Mouse (Mus musculus): ENCODE data around the gene Aplp2. TPM values are rescaled to one million over a fixed set of nuclear protein-coding genes. Genes with fewer than 3 reads are reported as not detected.
A peak's percentile ranks its signal among the peaks of the same experiment; 100 is the strongest.

Gene Aplp2
- polyA plus RNA-seq, 1 experiment from 2014 or later, result 451 TPM

DNA sequence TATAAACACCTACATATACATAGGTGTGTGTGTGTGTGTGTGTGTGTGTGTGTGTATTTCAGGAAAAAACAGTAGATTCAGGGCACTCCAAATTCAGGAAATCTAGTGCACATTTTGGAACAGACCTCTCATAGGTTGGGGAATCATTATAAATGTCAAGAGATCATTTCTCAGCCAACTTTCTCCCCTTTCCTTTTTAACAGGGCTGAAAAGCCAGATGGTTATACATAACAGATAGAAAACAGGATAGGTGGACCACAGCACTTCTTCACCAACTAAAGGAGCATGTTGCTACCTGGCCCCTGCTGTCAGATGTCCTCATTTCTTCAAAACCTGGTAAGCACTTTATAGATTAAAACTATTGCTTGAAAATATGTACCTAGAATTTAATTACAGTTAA, 14.9 kb downstream of the Aplp2 start:
- H3K4me3 ChIP-seq (ENCODE audit: low read depth, low read length), result no peak overlapping the region
- no peak for ATAC-seq (ENCODE audit: low read depth)
- no peak overlapping the region for H3K4me2 ChIP-seq (ENCODE audit: low read depth, low read length)
- H3K27ac ChIP-seq (ENCODE audit: low read depth, low read length), result no peak overlapping the region
- no peaks in the 10 kb centered on the region for H3K4me1 ChIP-seq (ENCODE audit: control insufficient read depth, insufficient read depth, low read length)
- no peaks in the 10 kb centered on the region for H3K27me3 ChIP-seq (ENCODE audit: control insufficient read depth, insufficient read depth, low read length)
- H3K36me3 ChIP-seq (ENCODE audit: control insufficient read depth, insufficient read depth, low read length), result no peaks in the 10 kb centered on the region
- no peak overlapping the region for H3K9ac ChIP-seq (replicated peaks; ENCODE audit: low read depth, low read length)
- no peaks in the 10 kb centered on the region for H3K9me3 ChIP-seq (ENCODE audit: control insufficient read depth, low read length)

DNA sequence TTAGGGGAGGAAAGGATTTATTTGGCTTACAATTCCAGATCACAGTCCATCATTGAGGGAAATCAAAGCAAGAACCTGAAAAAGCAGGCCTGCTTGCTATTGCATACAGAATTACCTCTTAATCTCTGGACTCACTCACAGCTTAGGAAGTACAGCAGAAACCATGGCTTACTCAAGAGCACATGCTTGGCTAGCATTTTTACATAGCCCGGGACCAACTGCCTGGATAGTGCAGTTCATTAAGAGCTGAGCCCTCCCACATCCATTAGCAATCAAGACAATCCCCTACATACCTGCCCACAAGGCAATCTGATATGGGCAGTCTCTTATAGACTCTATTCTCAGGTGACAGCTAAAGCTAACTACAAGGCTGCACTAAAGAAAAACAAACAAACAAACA, 16.0 kb downstream of the Aplp2 start:
- H3K4me3 ChIP-seq (ENCODE audit: low read depth, low read length), result no peak overlapping the region
- WGBS, result 89% methylated on average over 1 of the region's 1 CpGs
- no peak overlapping the region for H3K4me2 ChIP-seq (ENCODE audit: low read depth, low read length)
- no peaks in the 10 kb centered on the region for H3K36me3 ChIP-seq (ENCODE audit: control insufficient read depth, insufficient read depth, low read length)
- H3K27me3 ChIP-seq (ENCODE audit: control insufficient read depth, insufficient read depth, low read length), result no peaks in the 10 kb centered on the region
- no peak overlapping the region for H3K9ac ChIP-seq (replicated peaks; ENCODE audit: low read depth, low read length)
- ATAC-seq (ENCODE audit: low read depth), result no peak
- H3K27ac ChIP-seq (ENCODE audit: low read depth, low read length), result no peak overlapping the region
- H3K9me3 ChIP-seq (ENCODE audit: control insufficient read depth, low read length), result no peaks in the 10 kb centered on the region
- H3K4me1 ChIP-seq (ENCODE audit: control insufficient read depth, insufficient read depth, low read length), result 0 out of 2 replicates have a peak, but pooled peaks cover 4% of the 10 kb centered on the region

DNA sequence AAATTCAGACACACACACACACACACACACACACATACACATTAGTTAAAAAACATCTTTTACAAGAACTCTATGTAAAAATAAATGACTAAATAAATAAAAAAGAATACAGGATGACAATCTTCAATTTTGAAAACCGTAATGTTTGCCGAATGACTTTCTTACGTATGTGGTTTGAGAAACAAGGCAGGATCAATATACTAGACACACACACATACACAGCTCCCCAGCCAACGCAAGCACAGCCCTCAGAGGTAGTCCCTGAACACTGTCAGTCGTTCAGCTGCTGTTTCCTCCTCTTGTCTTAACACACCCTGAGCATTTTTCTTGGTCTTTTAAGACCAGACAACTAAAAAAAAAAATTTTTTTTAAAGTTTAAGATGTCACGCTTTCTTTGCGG, 19.2 kb downstream of the Aplp2 start:
- Histone ChIP-seq H3K4me1 (ENCODE audit: control insufficient read depth, insufficient read depth, low read length) (0 out of 2 replicates have a peak, but pooled peaks cover 4% of the 10 kb centered on the region), H3K9ac (replicated peaks; ENCODE audit: low read depth, low read length) (no peak overlapping the region), H3K4me2 (ENCODE audit: low read depth, low read length) (no peak overlapping the region), H3K4me3 (ENCODE audit: low read depth, low read length) (no peak overlapping the region), H3K27ac (ENCODE audit: low read depth, low read length) (no peak overlapping the region), H3K36me3 (ENCODE audit: control insufficient read depth, insufficient read depth, low read length) (no peaks in the 10 kb centered on the region), H3K27me3 (ENCODE audit: control insufficient read depth, insufficient read depth, low read length) (no peaks in the 10 kb centered on the region), H3K9me3 (ENCODE audit: control insufficient read depth, low read length) (no peaks in the 10 kb centered on the region)
- no peak for ATAC-seq (ENCODE audit: low read depth)
- WGBS, result 93% methylated on average over 7 of the region's 7 CpGs

- 0 out of 2 replicates have a peak, but pooled peaks cover 4% of the 10 kb centered on the region for H3K4me1 ChIP-seq (ENCODE audit: control insufficient read depth, insufficient read depth, low read length)
- 70% methylated on average over 7 of the region's 7 CpGs for WGBS
- H3K9me3 ChIP-seq (ENCODE audit: control insufficient read depth, low read length), result no peaks in the 10 kb centered on the region
- no peaks in the 10 kb centered on the region for H3K36me3 ChIP-seq (ENCODE audit: control insufficient read depth, insufficient read depth, low read length)
- no peak overlapping the region for H3K4me2 ChIP-seq (ENCODE audit: low read depth, low read length)
- no peak overlapping the region for H3K4me3 ChIP-seq (ENCODE audit: low read depth, low read length)
- H3K27ac ChIP-seq (ENCODE audit: low read depth, low read length), result no peak overlapping the region
- no peak overlapping the region for H3K9ac ChIP-seq (replicated peaks; ENCODE audit: low read depth, low read length)
- H3K27me3 ChIP-seq (ENCODE audit: control insufficient read depth, insufficient read depth, low read length), result no peaks in the 10 kb centered on the region
- no peak for ATAC-seq (ENCODE audit: low read depth)
These were observed 20.1 kb downstream of the Aplp2 start for GRCm38 (mm10) chr9:31191543-31191942.

GRCm38 (mm10) chr9:31189194-31189593, 22.4 kb downstream of the Aplp2 start:
- Histone ChIP-seq H3K9me3 (ENCODE audit: control insufficient read depth, low read length) (no peaks in the 10 kb centered on the region), H3K27ac (ENCODE audit: low read depth, low read length) (no peak overlapping the region), H3K27me3 (ENCODE audit: control insufficient read depth, insufficient read depth, low read length) (no peaks in the 10 kb centered on the region), H3K4me1 (ENCODE audit: control insufficient read depth, insufficient read depth, low read length) (0 out of 2 replicates have a peak, but pooled peaks cover 4% of the 10 kb centered on the region), H3K9ac (replicated peaks; ENCODE audit: low read depth, low read length) (no peak overlapping the region), H3K36me3 (ENCODE audit: control insufficient read depth, insufficient read depth, low read length) (no peaks in the 10 kb centered on the region), H3K4me2 (ENCODE audit: low read depth, low read length) (no peak overlapping the region), H3K4me3 (ENCODE audit: low read depth, low read length) (no peak overlapping the region)
- WGBS, result 80% methylated on average over 2 of the region's 2 CpGs
- no peak for ATAC-seq (ENCODE audit: low read depth)

DNA sequence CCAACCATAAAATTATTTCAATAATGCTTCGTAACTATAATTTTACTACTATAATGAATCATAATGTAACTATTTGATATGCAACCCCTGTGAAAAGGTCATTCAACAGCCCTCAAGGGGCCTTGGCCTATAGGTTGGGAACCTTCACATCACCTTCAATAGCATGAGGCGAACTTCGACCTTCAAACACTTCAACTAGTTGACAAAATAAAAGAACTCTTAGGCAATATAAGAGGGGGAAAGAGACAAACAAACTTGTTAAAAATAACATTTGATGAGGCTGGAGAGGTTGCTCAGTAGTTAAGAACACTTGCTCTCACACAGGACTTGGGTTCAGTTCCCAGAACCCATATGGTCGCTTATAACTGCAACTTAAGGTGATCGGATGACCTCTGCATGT, 27.2 kb downstream of the Aplp2 start:
- Histone ChIP-seq H3K27me3 (ENCODE audit: control insufficient read depth, insufficient read depth, low read length) (no peaks in the 10 kb centered on the region), H3K4me2 (ENCODE audit: low read depth, low read length) (no peak overlapping the region), H3K4me1 (ENCODE audit: control insufficient read depth, insufficient read depth, low read length) (peaks cover 7% of the 10 kb centered on the region; the same call in 1 of the 2 replicates), H3K9me3 (ENCODE audit: control insufficient read depth, low read length) (no peaks in the 10 kb centered on the region), H3K36me3 (ENCODE audit: control insufficient read depth, insufficient read depth, low read length) (no peaks in the 10 kb centered on the region), H3K4me3 (ENCODE audit: low read depth, low read length) (no peak overlapping the region), H3K27ac (ENCODE audit: low read depth, low read length) (no peak overlapping the region), H3K9ac (replicated peaks; ENCODE audit: low read depth, low read length) (no peak overlapping the region)
- WGBS, result 98% methylated on average over 5 of the region's 5 CpGs
- no peak for ATAC-seq (ENCODE audit: low read depth)

GRCm38 (mm10) chr9:31183061-31183460, 28.6 kb downstream of the Aplp2 start:
- 77% methylated on average over 4 of the region's 4 CpGs for WGBS
- H3K4me1 ChIP-seq (ENCODE audit: control insufficient read depth, insufficient read depth, low read length), result peaks cover 7% of the 10 kb centered on the region; the same call in 1 of the 2 replicates
- H3K27ac ChIP-seq (ENCODE audit: low read depth, low read length), result no peak overlapping the region
- ATAC-seq (ENCODE audit: low read depth), result no peak
- no peaks in the 10 kb centered on the region for H3K9me3 ChIP-seq (ENCODE audit: control insufficient read depth, low read length)
- H3K4me2 ChIP-seq (ENCODE audit: low read depth, low read length), result no peak overlapping the region
- no peak overlapping the region for H3K9ac ChIP-seq (replicated peaks; ENCODE audit: low read depth, low read length)
- H3K36me3 ChIP-seq (ENCODE audit: control insufficient read depth, insufficient read depth, low read length), result no peaks in the 10 kb centered on the region
- no peaks in the 10 kb centered on the region for H3K27me3 ChIP-seq (ENCODE audit: control insufficient read depth, insufficient read depth, low read length)
- H3K4me3 ChIP-seq (ENCODE audit: low read depth, low read length), result no peak overlapping the region

GRCm38 (mm10) chr9:31181291-31182085, 30.1 kb downstream of the Aplp2 start:
- Histone ChIP-seq H3K36me3 (ENCODE audit: control insufficient read depth, insufficient read depth, low read length) (no peaks in the 10 kb centered on the region), H3K4me3 (ENCODE audit: low read depth, low read length) (no peak overlapping the region), H3K4me1 (ENCODE audit: control insufficient read depth, insufficient read depth, low read length) (peaks cover 20% of the 10 kb centered on the region), H3K9me3 (ENCODE audit: control insufficient read depth, low read length) (no peaks in the 10 kb centered on the region), H3K4me2 (ENCODE audit: low read depth, low read length) (no peak overlapping the region), H3K9ac (replicated peaks; ENCODE audit: low read depth, low read length) (no peak overlapping the region), H3K27me3 (ENCODE audit: control insufficient read depth, insufficient read depth, low read length) (no peaks in the 10 kb centered on the region), H3K27ac (ENCODE audit: low read depth, low read length) (no peak overlapping the region)
- peak; percentile 41; the same call in 1 of the 2 replicates for ATAC-seq (ENCODE audit: low read depth)
- WGBS, result 54% methylated on average over 10 of the region's 10 CpGs

DNA sequence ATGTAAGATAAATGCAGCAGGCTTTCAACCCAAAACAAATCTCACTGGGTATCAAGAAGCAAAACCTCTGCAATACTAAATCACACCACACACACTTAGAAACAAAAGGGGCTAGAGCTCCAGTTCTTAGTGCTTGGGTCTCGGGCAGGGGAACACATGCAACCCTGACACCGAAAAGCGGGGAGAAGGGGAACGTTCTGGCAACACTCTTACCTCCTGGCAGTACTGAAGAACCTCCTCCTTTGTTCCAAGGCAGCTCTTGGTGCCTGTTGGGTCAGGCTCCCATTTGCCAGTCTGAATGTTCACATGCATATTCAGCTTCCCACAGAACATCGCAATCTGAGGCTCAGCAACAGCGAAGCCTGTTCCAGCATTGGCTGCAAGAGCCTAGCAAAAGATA, 33.9 kb downstream of the Aplp2 start:
- Histone ChIP-seq H3K4me1 (ENCODE audit: control insufficient read depth, insufficient read depth, low read length) (peaks cover 27% of the 10 kb centered on the region), H3K4me3 (ENCODE audit: low read depth, low read length) (no peak overlapping the region), H3K27ac (ENCODE audit: low read depth, low read length) (peak overlapping the region; percentile 34), H3K9ac (replicated peaks; ENCODE audit: low read depth, low read length) (no peak overlapping the region), H3K27me3 (ENCODE audit: control insufficient read depth, insufficient read depth, low read length) (no peaks in the 10 kb centered on the region), H3K9me3 (ENCODE audit: control insufficient read depth, low read length) (no peaks in the 10 kb centered on the region), H3K36me3 (ENCODE audit: control insufficient read depth, insufficient read depth, low read length) (peaks cover 9% of the 10 kb centered on the region; the same call in 1 of the 2 replicates), H3K4me2 (ENCODE audit: low read depth, low read length) (no peak overlapping the region)
- WGBS, result 80% methylated on average over 6 of the region's 6 CpGs
- ATAC-seq (ENCODE audit: low read depth), result no peak

Data from neural tube, embryonic 14.5 days (tissue).